Mouse (Mus musculus) telencephalon, adult 2 months (tissue): ENCODE data around the gene Cym.

Experiments used
- DNase-seq: peaks from one replicate; pipeline ENCODE4 v3.0.0-alpha.2; 2011; ENCODE audit warnings: low read depth, low spot score

The Cym gene

DNA sequence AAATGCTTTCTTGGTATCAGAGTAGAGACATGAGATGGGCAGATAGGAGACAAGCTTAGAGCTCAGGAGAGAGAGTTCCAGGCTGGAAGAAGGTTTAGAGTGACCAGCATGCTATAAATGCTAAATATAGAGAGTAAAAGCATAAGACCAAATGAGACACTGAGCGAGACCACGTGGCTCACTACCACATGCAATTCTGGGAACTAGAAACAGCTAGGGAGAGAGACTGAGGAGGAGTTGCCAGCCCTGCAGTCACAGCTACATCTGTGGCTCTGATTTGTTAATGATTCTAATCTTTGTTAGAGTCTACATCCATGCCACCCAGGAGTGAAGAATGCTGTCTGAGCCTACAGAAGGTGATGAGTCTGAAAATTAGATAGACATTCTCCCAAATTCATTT is 52.0 kb downstream of the Cym start:
- peak; percentile 53 for DNase-seq

DNA sequence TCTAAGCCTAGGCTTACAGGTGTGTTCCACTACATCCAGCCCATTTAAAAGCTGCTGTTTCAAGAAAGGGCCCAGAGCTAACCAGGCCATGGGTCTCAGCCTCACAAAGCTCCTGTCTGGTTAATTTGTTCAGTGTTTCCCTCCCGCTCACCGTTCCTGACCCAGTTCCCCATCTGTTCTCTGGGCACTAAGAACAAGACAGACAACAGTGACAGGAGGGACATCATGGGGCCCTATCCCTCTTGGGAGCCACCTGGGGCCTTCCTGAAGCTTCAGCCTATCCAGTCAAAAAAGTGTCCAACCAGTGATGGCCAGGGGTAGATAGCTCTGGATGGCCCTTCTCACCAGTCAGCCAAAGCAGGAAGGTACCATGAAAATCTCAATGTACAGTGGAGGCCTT is 58.8 kb downstream of the Cym start:
- no peak for DNase-seq
